Mouse (Mus musculus): ENCODE measurements around the gene Tbc1d10a. TPM values are rescaled to one million over a fixed set of nuclear protein-coding genes. Genes with fewer than 3 reads are reported as not detected.
A peak's percentile ranks its signal among the peaks of the same experiment; 100 is the strongest.

The Tbc1d10a gene
- total and polyA plus RNA-seq, 2 experiments: 22.9 to 23.4 TPM

- no peaks in the 10 kb centered on the region for H3K27me3 ChIP-seq (ENCODE audit: control insufficient read depth, insufficient read depth, low read length)
- TF ChIP-seq CTCF (IDR thresholded peaks at IDR 0.05; ENCODE audit: low read depth, low read length) (no peak), POLR2A (IDR thresholded peaks at IDR 0.05; ENCODE audit: extremely low read depth, insufficient read depth, low read length) (no peak)
- no peaks in the 10 kb centered on the region for H3K36me3 ChIP-seq (ENCODE audit: control insufficient read depth, insufficient read depth, low read length)
- 71% methylated on average over 11 of the region's 11 CpGs for WGBS
- H3K4me3 ChIP-seq (ENCODE audit: insufficient read depth, low read depth, low read length): no peak within 1 kb of the TSS
- DNase-seq (ENCODE audit: extremely low read depth, low read depth, low spot score): peak; percentile 34
- H3K27ac ChIP-seq (replicated peaks; ENCODE audit: insufficient read depth, low read depth, low read length): no peak within 1 kb of the TSS; the same call in 1 of the 2 replicates
- H3K4me1 ChIP-seq (ENCODE audit: control insufficient read depth, insufficient read depth, low read length): peaks cover 11% of the 10 kb centered on the region
- no peaks in the 10 kb centered on the region for H3K79me2 ChIP-seq (ENCODE audit: control insufficient read depth, insufficient read depth, low read length)
- H3K9ac ChIP-seq (ENCODE audit: low read depth, low read length): no peak within 1 kb of the TSS
Measured at GRCm38 (mm10) chr11:4256846-4257607, 70.4 kb downstream of the Tbc1d10a start, which contains the start of gene Lif. Gene Lif, plus strand, starts transcription at chr11:4257557.

DNA sequence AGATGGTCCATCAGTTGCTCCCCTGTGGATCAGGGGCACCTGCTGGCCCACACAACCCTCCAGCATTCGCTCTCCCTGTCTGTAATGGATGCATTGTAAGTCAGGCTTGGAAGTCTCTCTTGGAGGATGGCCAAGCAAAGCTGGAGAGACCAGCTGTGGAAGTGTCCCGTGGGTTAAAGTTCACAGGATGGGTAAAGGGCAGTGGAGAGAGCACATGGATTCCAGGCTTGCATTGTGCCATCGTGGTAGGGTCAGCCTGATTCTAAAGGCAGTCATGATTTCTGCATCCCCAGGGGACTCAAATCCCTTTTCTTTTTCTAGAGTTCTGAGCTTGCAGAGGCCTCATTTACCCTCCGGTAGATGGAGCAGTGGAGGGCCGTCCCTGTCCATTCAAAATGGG is 71.2 kb downstream of the Tbc1d10a start:
- H3K4me3 ChIP-seq (ENCODE audit: insufficient read depth, low read depth, low read length): no peak overlapping the region
- TF ChIP-seq POLR2A (IDR thresholded peaks at IDR 0.05; ENCODE audit: extremely low read depth, insufficient read depth, low read length): no peak
- TF ChIP-seq CTCF (IDR thresholded peaks at IDR 0.05; ENCODE audit: low read depth, low read length): no peak
- H3K9ac ChIP-seq (ENCODE audit: low read depth, low read length): no peak overlapping the region
- H3K27ac ChIP-seq (replicated peaks; ENCODE audit: insufficient read depth, low read depth, low read length): no peak overlapping the region; the same call in 1 of the 2 replicates
- WGBS: 18% methylated on average over 5 of the region's 5 CpGs
- H3K36me3 ChIP-seq (ENCODE audit: control insufficient read depth, insufficient read depth, low read length): no peaks in the 10 kb centered on the region
- H3K79me2 ChIP-seq (ENCODE audit: control insufficient read depth, insufficient read depth, low read length): no peaks in the 10 kb centered on the region
- peaks cover 11% of the 10 kb centered on the region for H3K4me1 ChIP-seq (ENCODE audit: control insufficient read depth, insufficient read depth, low read length)
- H3K27me3 ChIP-seq (ENCODE audit: control insufficient read depth, insufficient read depth, low read length): no peaks in the 10 kb centered on the region
- DNase-seq (ENCODE audit: extremely low read depth, low read depth, low spot score): peak; percentile 91

- TF ChIP-seq POLR2A (IDR thresholded peaks at IDR 0.05; ENCODE audit: extremely low read depth, insufficient read depth, low read length): no peak
- TF ChIP-seq CTCF (IDR thresholded peaks at IDR 0.05; ENCODE audit: low read depth, low read length): peak; percentile 95
- no peaks in the 10 kb centered on the region for H3K27me3 ChIP-seq (ENCODE audit: control insufficient read depth, insufficient read depth, low read length)
- 0 out of 2 replicates have a peak overlapping the region, but pooled peaks have one; percentile 28 for H3K9ac ChIP-seq (ENCODE audit: low read depth, low read length)
- no peaks in the 10 kb centered on the region for H3K36me3 ChIP-seq (ENCODE audit: control insufficient read depth, insufficient read depth, low read length)
- H3K4me1 ChIP-seq (ENCODE audit: control insufficient read depth, insufficient read depth, low read length): peaks cover 11% of the 10 kb centered on the region
- DNase-seq (ENCODE audit: extremely low read depth, low read depth, low spot score): peak; percentile 50
- no peak overlapping the region for H3K27ac ChIP-seq (replicated peaks; ENCODE audit: insufficient read depth, low read depth, low read length)
- no peak overlapping the region; the same call in 1 of the 2 replicates for H3K4me3 ChIP-seq (ENCODE audit: insufficient read depth, low read depth, low read length)
- no peaks in the 10 kb centered on the region for H3K79me2 ChIP-seq (ENCODE audit: control insufficient read depth, insufficient read depth, low read length)
- WGBS: 1% methylated on average over 7 of the region's 7 CpGs
Measured at GRCm38 (mm10) chr11:4258657-4259082, 72.1 kb downstream of the Tbc1d10a start.

- H3K36me3 ChIP-seq (ENCODE audit: control insufficient read depth, insufficient read depth, low read length): no peaks in the 10 kb centered on the region
- H3K27me3 ChIP-seq (ENCODE audit: control insufficient read depth, insufficient read depth, low read length): no peaks in the 10 kb centered on the region
- H3K27ac ChIP-seq (replicated peaks; ENCODE audit: insufficient read depth, low read depth, low read length): no peak overlapping the region
- no peak overlapping the region for H3K9ac ChIP-seq (ENCODE audit: low read depth, low read length)
- WGBS: 49% methylated on average over 14 of the region's 14 CpGs
- no peak for TF ChIP-seq CTCF (IDR thresholded peaks at IDR 0.05; ENCODE audit: low read depth, low read length)
- no peak for TF ChIP-seq POLR2A (IDR thresholded peaks at IDR 0.05; ENCODE audit: extremely low read depth, insufficient read depth, low read length)
- peaks cover 11% of the 10 kb centered on the region for H3K4me1 ChIP-seq (ENCODE audit: control insufficient read depth, insufficient read depth, low read length)
- no peak overlapping the region for H3K4me3 ChIP-seq (ENCODE audit: insufficient read depth, low read depth, low read length)
- H3K79me2 ChIP-seq (ENCODE audit: control insufficient read depth, insufficient read depth, low read length): no peaks in the 10 kb centered on the region
- no peak for DNase-seq (ENCODE audit: extremely low read depth, low read depth, low spot score)
Measured at GRCm38 (mm10) chr11:4260463-4261187, 74.0 kb downstream of the Tbc1d10a start.

- Histone ChIP-seq H3K36me3 (ENCODE audit: control insufficient read depth, insufficient read depth, low read length) (no peaks in the 10 kb centered on the region), H3K27me3 (ENCODE audit: control insufficient read depth, insufficient read depth, low read length) (no peaks in the 10 kb centered on the region), H3K9ac (ENCODE audit: low read depth, low read length) (no peak overlapping the region), H3K27ac (replicated peaks; ENCODE audit: insufficient read depth, low read depth, low read length) (no peak overlapping the region), H3K4me1 (ENCODE audit: control insufficient read depth, insufficient read depth, low read length) (peaks cover 11% of the 10 kb centered on the region), H3K79me2 (ENCODE audit: control insufficient read depth, insufficient read depth, low read length) (no peaks in the 10 kb centered on the region), H3K4me3 (ENCODE audit: insufficient read depth, low read depth, low read length) (no peak overlapping the region)
- TF ChIP-seq CTCF (IDR thresholded peaks at IDR 0.05; ENCODE audit: low read depth, low read length): peak; percentile 65
- TF ChIP-seq POLR2A (IDR thresholded peaks at IDR 0.05; ENCODE audit: extremely low read depth, insufficient read depth, low read length): no peak
- 58% methylated on average over 7 of the region's 7 CpGs for WGBS
- DNase-seq (ENCODE audit: extremely low read depth, low read depth, low spot score): no peak
Measured at GRCm38 (mm10) chr11:4261188-4261494, 74.6 kb downstream of the Tbc1d10a start.

All from liver, adult 2 months (tissue).